Mouse (Mus musculus) ES-CJ7 (cell line): ENCODE results near the gene Tpbpb.
"Not testable (repeated sequence)": the region's sequence is repeated elsewhere in the genome, so short reads cannot be mapped to it uniquely, and the experiment has no call there.

Experiments
- DNase-seq: peaks from one replicate; pipeline ENCODE4 v3.0.0; 2011; ENCODE audit warnings: low read depth, low spot score

Gene Tpbpb

GRCm38 (mm10) chr13:60904780-60905179, at the start of gene Tpbpb:
Gene Tpbpb, minus strand, starts transcription at chr13:60904880.
- DNase-seq = not testable (repeated sequence)

- DNase-seq = not testable (repeated sequence)
Observed at GRCm38 (mm10) chr13:60941884-60942283, 37.2 kb upstream of the Tpbpb start, which contains the start of gene Tpbpa. Gene Tpbpa, minus strand, starts transcription at chr13:60941984.

GRCm38 (mm10) chr13:60936500-60936901, 31.8 kb upstream of the Tpbpb start, which contains the start of the genes Gm49391 and Ctla2a:
Gene Gm49391, minus strand, starts transcription at chr13:60936571.
Gene Ctla2a, minus strand, starts transcription at chr13:60936625.
- no peak for DNase-seq

- not testable (repeated sequence) for DNase-seq
Observed at GRCm38 (mm10) chr13:60935490-60935889, 30.8 kb upstream of the Tpbpb start, which contains the start of gene Gm49393. Gene Gm49393, minus strand, starts transcription at chr13:60935590.

- DNase-seq = no peak
Observed at GRCm38 (mm10) chr13:60897328-60897727, 7.4 kb downstream of the Tpbpb start, which contains the start of gene Ctla2b. Gene Ctla2b, minus strand, starts transcription at chr13:60897447.

GRCm38 (mm10) chr13:60896794-60897193, 7.9 kb downstream of the Tpbpb start, which contains the start of gene Gm49392:
Gene Gm49392, minus strand, starts transcription at chr13:60896894.
- DNase-seq = not testable (repeated sequence)

GRCm38 (mm10) chr13:60895406-60896160, 9.1 kb downstream of the Tpbpb start:
- DNase-seq = no peak

- DNase-seq = no peak
Observed at GRCm38 (mm10) chr13:60892301-60892700, 12.4 kb downstream of the Tpbpb start.

GRCm38 (mm10) chr13:60864281-60864680, 40.4 kb downstream of the Tpbpb start, which contains the start of gene 4930486L24Rik:
Gene 4930486L24Rik, minus strand, starts transcription at chr13:60864475.
- DNase-seq = no peak
